Mouse (Mus musculus): ENCODE measurements around the gene Gpr179. TPM values are rescaled to one million over a fixed set of nuclear protein-coding genes. Genes with fewer than 3 reads are reported as not detected.
"Not testable (repeated sequence)": the region's sequence is repeated elsewhere in the genome, so short reads cannot be mapped to it uniquely, and the experiment has no call there.

The Gpr179 gene
- polyA plus RNA-seq, 1 experiment from 2014 or later: 0.13 TPM

- Histone ChIP-seq H3K9me3 (ENCODE audit: control insufficient read depth, low read length) (no peaks in the 10 kb centered on the region), H3K4me2 (ENCODE audit: low read depth, low read length) (peak overlapping the region; percentile 83), H3K27ac (ENCODE audit: low read length) (peak overlapping the region; percentile 82), H3K36me3 (ENCODE audit: control insufficient read depth, insufficient read depth, low read length) (no peaks in the 10 kb centered on the region), H3K9ac (ENCODE audit: low read depth, low read length) (peak overlapping the region; percentile 95), H3K4me3 (ENCODE audit: low read length) (peak overlapping the region; percentile 99), H3K4me1 (ENCODE audit: control insufficient read depth, insufficient read depth, low read length) (peaks cover 13% of the 10 kb centered on the region), H3K27me3 (replicated peaks; ENCODE audit: control insufficient read depth, insufficient read depth, low read length) (no peaks in the 10 kb centered on the region)
- 0% methylated on average over 39 of the region's 39 CpGs for WGBS
- peak; percentile 47; the same call in 1 of the 2 replicates for ATAC-seq
These were observed 10.7 kb upstream of the Gpr179 start for GRCm38 (mm10) chr11:97362649-97362942.

- peak; percentile 96 for ATAC-seq
- WGBS: 1% methylated on average over 37 of the region's 81 CpGs
- Histone ChIP-seq H3K9me3 (ENCODE audit: control insufficient read depth, low read length) (no peaks in the 10 kb centered on the region), H3K36me3 (ENCODE audit: control insufficient read depth, insufficient read depth, low read length) (no peaks in the 10 kb centered on the region), H3K4me3 (ENCODE audit: low read length) (peak within 1 kb of the TSS; percentile 99), H3K9ac (ENCODE audit: low read depth, low read length) (peak within 1 kb of the TSS; percentile 95), H3K4me1 (ENCODE audit: control insufficient read depth, insufficient read depth, low read length) (peaks cover 13% of the 10 kb centered on the region), H3K4me2 (ENCODE audit: low read depth, low read length) (peak within 1 kb of the TSS; percentile 84), H3K27me3 (replicated peaks; ENCODE audit: control insufficient read depth, insufficient read depth, low read length) (no peaks in the 10 kb centered on the region), H3K27ac (ENCODE audit: low read length) (peak within 1 kb of the TSS; percentile 82)
These were observed 10.2 kb upstream of the Gpr179 start, which contains the start of gene Socs7 for GRCm38 (mm10) chr11:97361948-97362648. Gene Socs7, plus strand, starts transcription at chr11:97362551.

- H3K4me1 ChIP-seq (ENCODE audit: control insufficient read depth, insufficient read depth, low read length); ATAC-seq; H3K27me3 ChIP-seq (replicated peaks; ENCODE audit: control insufficient read depth, insufficient read depth, low read length); H3K9me3 ChIP-seq (ENCODE audit: control insufficient read depth, low read length); H3K36me3 ChIP-seq (ENCODE audit: control insufficient read depth, insufficient read depth, low read length); H3K4me3 ChIP-seq (ENCODE audit: low read length); H3K27ac ChIP-seq (ENCODE audit: low read length); H3K9ac ChIP-seq (ENCODE audit: low read depth, low read length); H3K4me2 ChIP-seq (ENCODE audit: low read depth, low read length): not testable (repeated sequence)
- WGBS: 15% methylated on average over 4 of the region's 6 CpGs
These were observed 5.8 kb upstream of the Gpr179 start for GRCm38 (mm10) chr11:97357663-97358062.

- Histone ChIP-seq H3K36me3 (ENCODE audit: control insufficient read depth, insufficient read depth, low read length) (no peaks in the 10 kb centered on the region), H3K4me2 (ENCODE audit: low read depth, low read length) (no peak overlapping the region), H3K27me3 (replicated peaks; ENCODE audit: control insufficient read depth, insufficient read depth, low read length) (no peaks in the 10 kb centered on the region), H3K9ac (ENCODE audit: low read depth, low read length) (no peak overlapping the region), H3K4me1 (ENCODE audit: control insufficient read depth, insufficient read depth, low read length) (0 out of 2 replicates have a peak, but pooled peaks cover 7% of the 10 kb centered on the region), H3K9me3 (ENCODE audit: control insufficient read depth, low read length) (no peaks in the 10 kb centered on the region), H3K4me3 (ENCODE audit: low read length) (no peak overlapping the region), H3K27ac (ENCODE audit: low read length) (no peak overlapping the region)
- ATAC-seq: no peak
- WGBS: 76% methylated on average over 7 of the region's 7 CpGs
These were observed 3.4 kb upstream of the Gpr179 start for GRCm38 (mm10) chr11:97355247-97355646.

- H3K27ac ChIP-seq (ENCODE audit: low read length): no peak overlapping the region
- no peak for ATAC-seq
- H3K4me2 ChIP-seq (ENCODE audit: low read depth, low read length): no peak overlapping the region
- WGBS: 77% methylated on average over 2 of the region's 2 CpGs
- H3K9ac ChIP-seq (ENCODE audit: low read depth, low read length): no peak overlapping the region
- H3K36me3 ChIP-seq (ENCODE audit: control insufficient read depth, insufficient read depth, low read length): no peaks in the 10 kb centered on the region
- H3K4me1 ChIP-seq (ENCODE audit: control insufficient read depth, insufficient read depth, low read length): 0 out of 2 replicates have a peak, but pooled peaks cover 11% of the 10 kb centered on the region
- H3K27me3 ChIP-seq (replicated peaks; ENCODE audit: control insufficient read depth, insufficient read depth, low read length): no peaks in the 10 kb centered on the region
- no peak overlapping the region for H3K4me3 ChIP-seq (ENCODE audit: low read length)
- no peaks in the 10 kb centered on the region for H3K9me3 ChIP-seq (ENCODE audit: control insufficient read depth, low read length)
These were observed 2.8 kb upstream of the Gpr179 start for GRCm38 (mm10) chr11:97354646-97355045.

GRCm38 (mm10) chr11:97352935-97353597, 1.2 kb upstream of the Gpr179 start:
- Histone ChIP-seq H3K9me3 (ENCODE audit: control insufficient read depth, low read length) (no peaks in the 10 kb centered on the region), H3K27me3 (replicated peaks; ENCODE audit: control insufficient read depth, insufficient read depth, low read length) (no peaks in the 10 kb centered on the region), H3K4me2 (ENCODE audit: low read depth, low read length) (no peak overlapping the region), H3K4me1 (ENCODE audit: control insufficient read depth, insufficient read depth, low read length) (0 out of 2 replicates have a peak, but pooled peaks cover 11% of the 10 kb centered on the region), H3K36me3 (ENCODE audit: control insufficient read depth, insufficient read depth, low read length) (no peaks in the 10 kb centered on the region), H3K4me3 (ENCODE audit: low read length) (no peak overlapping the region), H3K27ac (ENCODE audit: low read length) (peak overlapping the region; percentile 43; the same call in 1 of the 2 replicates), H3K9ac (ENCODE audit: low read depth, low read length) (no peak overlapping the region)
- 47% methylated on average over 4 of the region's 4 CpGs for WGBS
- ATAC-seq: peak; percentile 75

- Histone ChIP-seq H3K4me1 (ENCODE audit: control insufficient read depth, insufficient read depth, low read length) (0 out of 2 replicates have a peak, but pooled peaks cover 11% of the 10 kb centered on the region), H3K4me3 (ENCODE audit: low read length) (no peak overlapping the region), H3K36me3 (ENCODE audit: control insufficient read depth, insufficient read depth, low read length) (no peaks in the 10 kb centered on the region), H3K27me3 (replicated peaks; ENCODE audit: control insufficient read depth, insufficient read depth, low read length) (no peaks in the 10 kb centered on the region), H3K9me3 (ENCODE audit: control insufficient read depth, low read length) (no peaks in the 10 kb centered on the region), H3K4me2 (ENCODE audit: low read depth, low read length) (no peak overlapping the region), H3K9ac (ENCODE audit: low read depth, low read length) (no peak overlapping the region), H3K27ac (ENCODE audit: low read length) (no peak overlapping the region)
- WGBS: 29% methylated on average over 2 of the region's 2 CpGs
- ATAC-seq: peak; percentile 81
These were observed 1.8 kb downstream of the Gpr179 start for GRCm38 (mm10) chr11:97350035-97350434.

GRCm38 (mm10) chr11:97347291-97347690, 4.6 kb downstream of the Gpr179 start:
- Histone ChIP-seq H3K9me3 (ENCODE audit: control insufficient read depth, low read length) (no peaks in the 10 kb centered on the region), H3K36me3 (ENCODE audit: control insufficient read depth, insufficient read depth, low read length) (no peaks in the 10 kb centered on the region), H3K4me3 (ENCODE audit: low read length) (no peak overlapping the region), H3K9ac (ENCODE audit: low read depth, low read length) (no peak overlapping the region), H3K4me2 (ENCODE audit: low read depth, low read length) (no peak overlapping the region), H3K4me1 (ENCODE audit: control insufficient read depth, insufficient read depth, low read length) (peaks cover 16% of the 10 kb centered on the region), H3K27me3 (replicated peaks; ENCODE audit: control insufficient read depth, insufficient read depth, low read length) (no peaks in the 10 kb centered on the region), H3K27ac (ENCODE audit: low read length) (no peak overlapping the region)
- no peak for ATAC-seq
- WGBS: 68% methylated on average over 9 of the region's 9 CpGs

- Histone ChIP-seq H3K4me1 (ENCODE audit: control insufficient read depth, insufficient read depth, low read length) (peaks cover 15% of the 10 kb centered on the region), H3K9me3 (ENCODE audit: control insufficient read depth, low read length) (no peaks in the 10 kb centered on the region), H3K4me2 (ENCODE audit: low read depth, low read length) (no peak overlapping the region), H3K9ac (ENCODE audit: low read depth, low read length) (no peak overlapping the region), H3K4me3 (ENCODE audit: low read length) (no peak overlapping the region), H3K27ac (ENCODE audit: low read length) (no peak overlapping the region), H3K27me3 (replicated peaks; ENCODE audit: control insufficient read depth, insufficient read depth, low read length) (no peaks in the 10 kb centered on the region), H3K36me3 (ENCODE audit: control insufficient read depth, insufficient read depth, low read length) (no peaks in the 10 kb centered on the region)
- no peak for ATAC-seq
- WGBS: 81% methylated on average over 9 of the region's 9 CpGs
These were observed 5.5 kb downstream of the Gpr179 start for GRCm38 (mm10) chr11:97346383-97346782.

Data from intestine, embryonic 16.5 days (tissue).